Mouse (Mus musculus): ENCODE results near the gene Cldn20. TPM values are rescaled to one million over a fixed set of nuclear protein-coding genes. Genes with fewer than 3 reads are reported as not detected.

Gene Cldn20
- polyA plus RNA-seq, 1 experiment from 2014 or later = not detected

- no peak overlapping the region for H3K27ac ChIP-seq (ENCODE audit: low read depth, low read length)
- no peak overlapping the region for H3K4me3 ChIP-seq (ENCODE audit: low read depth, low read length)
- no peaks in the 10 kb centered on the region for H3K9me3 ChIP-seq (ENCODE audit: control insufficient read depth, low read length)
- H3K4me1 ChIP-seq (ENCODE audit: control insufficient read depth, insufficient read depth, low read length) = no peaks in the 10 kb centered on the region
- H3K4me2 ChIP-seq = no peak overlapping the region
- no peak overlapping the region for H3K9ac ChIP-seq (ENCODE audit: low read length)
- WGBS = 95% methylated on average over 3 of the region's 3 CpGs
- ATAC-seq (ENCODE audit: low FRiP score) (no peak), DNase-seq (ENCODE audit: low spot score, missing footprints) (peak; percentile 59)
- no peaks in the 10 kb centered on the region for H3K36me3 ChIP-seq (ENCODE audit: control insufficient read depth, insufficient read depth, low read length)
- no peaks in the 10 kb centered on the region for H3K27me3 ChIP-seq (ENCODE audit: control insufficient read depth, insufficient read depth, low read length)
Measured at GRCm38 (mm10) chr17:3496080-3496479, 36.3 kb upstream of the Cldn20 start.

- no peak for ATAC-seq (ENCODE audit: low FRiP score)
- 35% methylated on average over 3 of the region's 3 CpGs for WGBS
Measured at GRCm38 (mm10) chr17:3498086-3498485, 34.3 kb upstream of the Cldn20 start.

GRCm38 (mm10) chr17:3498580-3498979 lies 33.8 kb upstream of the Cldn20 start:
- H3K9me3 ChIP-seq (ENCODE audit: control insufficient read depth, low read length) = no peaks in the 10 kb centered on the region
- H3K27ac ChIP-seq (ENCODE audit: low read depth, low read length) = no peak overlapping the region

More at GRCm38 (mm10) chr17:3498086-3498485, 34.3 kb upstream of the Cldn20 start:
- H3K27ac ChIP-seq (ENCODE audit: low read depth, low read length) = no peak overlapping the region
- no peaks in the 10 kb centered on the region for H3K27me3 ChIP-seq (ENCODE audit: control insufficient read depth, insufficient read depth, low read length)
- peak; percentile 93 for DNase-seq (ENCODE audit: low spot score, missing footprints)
- H3K9me3 ChIP-seq (ENCODE audit: control insufficient read depth, low read length) = no peaks in the 10 kb centered on the region
- H3K9ac ChIP-seq (ENCODE audit: low read length) = no peak overlapping the region
- no peaks in the 10 kb centered on the region for H3K36me3 ChIP-seq (ENCODE audit: control insufficient read depth, insufficient read depth, low read length)
- no peaks in the 10 kb centered on the region for H3K4me1 ChIP-seq (ENCODE audit: control insufficient read depth, insufficient read depth, low read length)
- no peak overlapping the region for H3K4me2 ChIP-seq
- H3K4me3 ChIP-seq (ENCODE audit: low read depth, low read length) = no peak overlapping the region

GRCm38 (mm10) chr17:3499468-3499867 lies 32.9 kb upstream of the Cldn20 start:
- no peak overlapping the region for H3K27ac ChIP-seq (ENCODE audit: low read depth, low read length)
- ATAC-seq (ENCODE audit: low FRiP score) = no peak
- no peaks in the 10 kb centered on the region for H3K9me3 ChIP-seq (ENCODE audit: control insufficient read depth, low read length)
- no peaks in the 10 kb centered on the region for H3K27me3 ChIP-seq (ENCODE audit: control insufficient read depth, insufficient read depth, low read length)
- H3K4me3 ChIP-seq (ENCODE audit: low read depth, low read length) = no peak overlapping the region
- 94% methylated on average over 8 of the region's 8 CpGs for WGBS
- no peaks in the 10 kb centered on the region for H3K36me3 ChIP-seq (ENCODE audit: control insufficient read depth, insufficient read depth, low read length)
- H3K9ac ChIP-seq (ENCODE audit: low read length) = no peak overlapping the region
- no peaks in the 10 kb centered on the region for H3K4me1 ChIP-seq (ENCODE audit: control insufficient read depth, insufficient read depth, low read length)
- no peak for DNase-seq (ENCODE audit: low spot score, missing footprints)
- no peak overlapping the region for H3K4me2 ChIP-seq

More at GRCm38 (mm10) chr17:3498580-3498979, 33.8 kb upstream of the Cldn20 start:
- H3K4me3 ChIP-seq (ENCODE audit: low read depth, low read length) = no peak overlapping the region
- DNase-seq (ENCODE audit: low spot score, missing footprints) = no peak
- no peaks in the 10 kb centered on the region for H3K36me3 ChIP-seq (ENCODE audit: control insufficient read depth, insufficient read depth, low read length)
- H3K27me3 ChIP-seq (ENCODE audit: control insufficient read depth, insufficient read depth, low read length) = no peaks in the 10 kb centered on the region
- H3K4me1 ChIP-seq (ENCODE audit: control insufficient read depth, insufficient read depth, low read length) = no peaks in the 10 kb centered on the region
- ATAC-seq (ENCODE audit: low FRiP score) = no peak
- no peak overlapping the region for H3K4me2 ChIP-seq
- 91% methylated on average over 3 of the region's 3 CpGs for WGBS
- H3K9ac ChIP-seq (ENCODE audit: low read length) = no peak overlapping the region

GRCm38 (mm10) chr17:3500076-3500475 lies 32.3 kb upstream of the Cldn20 start:
- Histone ChIP-seq H3K27me3 (ENCODE audit: control insufficient read depth, insufficient read depth, low read length) (no peaks in the 10 kb centered on the region), H3K9ac (ENCODE audit: low read length) (no peak overlapping the region), H3K4me1 (ENCODE audit: control insufficient read depth, insufficient read depth, low read length) (no peaks in the 10 kb centered on the region), H3K9me3 (ENCODE audit: control insufficient read depth, low read length) (no peaks in the 10 kb centered on the region), H3K36me3 (ENCODE audit: control insufficient read depth, insufficient read depth, low read length) (no peaks in the 10 kb centered on the region), H3K4me3 (ENCODE audit: low read depth, low read length) (no peak overlapping the region), H3K27ac (ENCODE audit: low read depth, low read length) (no peak overlapping the region), H3K4me2 (no peak overlapping the region)
- 90% methylated on average over 6 of the region's 6 CpGs for WGBS
- DNase-seq (ENCODE audit: low spot score, missing footprints) = no peak
- ATAC-seq (ENCODE audit: low FRiP score) = no peak

GRCm38 (mm10) chr17:3500936-3501335 lies 31.4 kb upstream of the Cldn20 start:
- H3K36me3 ChIP-seq (ENCODE audit: control insufficient read depth, insufficient read depth, low read length) = no peaks in the 10 kb centered on the region
- no peaks in the 10 kb centered on the region for H3K4me1 ChIP-seq (ENCODE audit: control insufficient read depth, insufficient read depth, low read length)
- no peaks in the 10 kb centered on the region for H3K9me3 ChIP-seq (ENCODE audit: control insufficient read depth, low read length)
- no peak for DNase-seq (ENCODE audit: low spot score, missing footprints)
- no peaks in the 10 kb centered on the region for H3K27me3 ChIP-seq (ENCODE audit: control insufficient read depth, insufficient read depth, low read length)
- H3K4me2 ChIP-seq = no peak overlapping the region
- ATAC-seq (ENCODE audit: low FRiP score) = no peak
- H3K27ac ChIP-seq (ENCODE audit: low read depth, low read length) = no peak overlapping the region
- WGBS = 84% methylated on average over 4 of the region's 4 CpGs
- no peak overlapping the region for H3K9ac ChIP-seq (ENCODE audit: low read length)
- H3K4me3 ChIP-seq (ENCODE audit: low read depth, low read length) = no peak overlapping the region

GRCm38 (mm10) chr17:3505711-3506110 lies 26.6 kb upstream of the Cldn20 start:
- no peak overlapping the region for H3K9ac ChIP-seq (ENCODE audit: low read length)
- 70% methylated on average over 1 of the region's 1 CpGs for WGBS
- DNase-seq (ENCODE audit: low spot score, missing footprints) (no peak), ATAC-seq (ENCODE audit: low FRiP score) (no peak)
- H3K27me3 ChIP-seq (ENCODE audit: control insufficient read depth, insufficient read depth, low read length) = no peaks in the 10 kb centered on the region
- H3K4me2 ChIP-seq = no peak overlapping the region
- H3K9me3 ChIP-seq (ENCODE audit: control insufficient read depth, low read length) = no peaks in the 10 kb centered on the region
- no peaks in the 10 kb centered on the region for H3K4me1 ChIP-seq (ENCODE audit: control insufficient read depth, insufficient read depth, low read length)
- H3K36me3 ChIP-seq (ENCODE audit: control insufficient read depth, insufficient read depth, low read length) = no peaks in the 10 kb centered on the region
- H3K27ac ChIP-seq (ENCODE audit: low read depth, low read length) = no peak overlapping the region
- no peak overlapping the region for H3K4me3 ChIP-seq (ENCODE audit: low read depth, low read length)

GRCm38 (mm10) chr17:3506508-3506907 lies 25.8 kb upstream of the Cldn20 start:
- 94% methylated on average over 8 of the region's 8 CpGs for WGBS

GRCm38 (mm10) chr17:3509841-3510240 lies 22.5 kb upstream of the Cldn20 start:
- H3K4me1 ChIP-seq (ENCODE audit: control insufficient read depth, insufficient read depth, low read length) = no peaks in the 10 kb centered on the region
- no peak overlapping the region for H3K4me2 ChIP-seq
- no peak overlapping the region for H3K4me3 ChIP-seq (ENCODE audit: low read depth, low read length)
- H3K27ac ChIP-seq (ENCODE audit: low read depth, low read length) = no peak overlapping the region
- H3K9me3 ChIP-seq (ENCODE audit: control insufficient read depth, low read length) = no peaks in the 10 kb centered on the region
- DNase-seq (ENCODE audit: low spot score, missing footprints) (peak; percentile 90), ATAC-seq (ENCODE audit: low FRiP score) (peak; percentile 76; the same call in 1 of the 2 replicates)
- WGBS = 28% methylated on average over 1 of the region's 1 CpGs
- no peaks in the 10 kb centered on the region for H3K27me3 ChIP-seq (ENCODE audit: control insufficient read depth, insufficient read depth, low read length)
- H3K36me3 ChIP-seq (ENCODE audit: control insufficient read depth, insufficient read depth, low read length) = no peaks in the 10 kb centered on the region
- H3K9ac ChIP-seq (ENCODE audit: low read length) = no peak overlapping the region

More at GRCm38 (mm10) chr17:3506508-3506907, 25.8 kb upstream of the Cldn20 start:
- Histone ChIP-seq H3K9me3 (ENCODE audit: control insufficient read depth, low read length) (no peaks in the 10 kb centered on the region), H3K36me3 (ENCODE audit: control insufficient read depth, insufficient read depth, low read length) (no peaks in the 10 kb centered on the region), H3K9ac (ENCODE audit: low read length) (no peak overlapping the region), H3K27ac (ENCODE audit: low read depth, low read length) (no peak overlapping the region), H3K4me2 (no peak overlapping the region), H3K4me1 (ENCODE audit: control insufficient read depth, insufficient read depth, low read length) (no peaks in the 10 kb centered on the region), H3K4me3 (ENCODE audit: low read depth, low read length) (no peak overlapping the region), H3K27me3 (ENCODE audit: control insufficient read depth, insufficient read depth, low read length) (no peaks in the 10 kb centered on the region)
- no peak for ATAC-seq (ENCODE audit: low FRiP score)
- DNase-seq (ENCODE audit: low spot score, missing footprints) = no peak

- Histone ChIP-seq H3K9ac (ENCODE audit: low read length) (no peak overlapping the region), H3K27ac (ENCODE audit: low read depth, low read length) (no peak overlapping the region), H3K9me3 (ENCODE audit: control insufficient read depth, low read length) (no peaks in the 10 kb centered on the region), H3K36me3 (ENCODE audit: control insufficient read depth, insufficient read depth, low read length) (no peaks in the 10 kb centered on the region), H3K4me2 (no peak overlapping the region), H3K4me1 (ENCODE audit: control insufficient read depth, insufficient read depth, low read length) (no peaks in the 10 kb centered on the region), H3K4me3 (ENCODE audit: low read depth, low read length) (no peak overlapping the region), H3K27me3 (ENCODE audit: control insufficient read depth, insufficient read depth, low read length) (no peaks in the 10 kb centered on the region)
- ATAC-seq (ENCODE audit: low FRiP score) (no peak), DNase-seq (ENCODE audit: low spot score, missing footprints) (no peak)
- 87% methylated on average over 5 of the region's 5 CpGs for WGBS
Measured at GRCm38 (mm10) chr17:3514316-3514715, 18.0 kb upstream of the Cldn20 start.
